Mouse (Mus musculus) CD8-positive naive resting alpha-beta T cell, adult 57 days (primary cell): ENCODE data around the gene Selenoo. TPM values are rescaled to one million over a fixed set of nuclear protein-coding genes. Genes with fewer than 3 reads are reported as not detected.

Experiments used
- total RNA-seq: library from RNA; stranded (reverse); gene quantifications from one replicate; pipeline ENCODE4 v1.2.4, GENCODE M21; 2023

Selenoo gene
- 22.8 TPM for total RNA-seq

DNA sequence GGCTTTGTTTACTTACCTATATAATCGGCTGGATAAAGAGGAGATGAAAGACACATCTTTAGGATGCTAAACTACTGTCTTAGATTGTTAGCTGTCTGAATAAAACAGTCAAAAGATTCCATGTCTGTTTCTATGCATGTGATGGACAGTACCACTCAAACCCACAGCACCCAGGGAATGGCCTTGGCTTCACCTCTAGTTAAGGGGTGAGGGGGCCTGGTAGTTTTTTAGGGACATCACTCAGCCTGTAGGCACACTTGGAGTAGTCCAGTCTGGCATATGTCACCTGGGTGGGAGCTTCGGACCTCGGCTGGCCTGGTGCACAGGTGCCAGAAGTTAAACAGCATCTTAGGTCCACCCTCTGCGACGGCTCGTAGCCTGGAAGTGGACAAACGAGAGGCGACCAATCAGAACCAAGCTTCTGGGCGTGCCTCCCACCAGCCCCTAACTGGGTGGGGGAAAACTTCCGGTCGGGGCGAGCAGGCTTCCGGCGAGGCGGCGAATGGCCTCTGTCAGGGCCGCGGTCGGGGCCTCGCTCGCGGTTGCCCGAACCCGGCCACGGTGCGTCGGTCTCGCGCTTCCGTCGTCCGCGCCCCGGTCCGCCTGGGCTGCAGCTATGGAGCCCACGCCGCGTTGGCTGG lies at the start of gene Selenoo:
TSS of gene Selenoo (plus strand) at position 478 of the 641 bp plus-strand sequence.

DNA sequence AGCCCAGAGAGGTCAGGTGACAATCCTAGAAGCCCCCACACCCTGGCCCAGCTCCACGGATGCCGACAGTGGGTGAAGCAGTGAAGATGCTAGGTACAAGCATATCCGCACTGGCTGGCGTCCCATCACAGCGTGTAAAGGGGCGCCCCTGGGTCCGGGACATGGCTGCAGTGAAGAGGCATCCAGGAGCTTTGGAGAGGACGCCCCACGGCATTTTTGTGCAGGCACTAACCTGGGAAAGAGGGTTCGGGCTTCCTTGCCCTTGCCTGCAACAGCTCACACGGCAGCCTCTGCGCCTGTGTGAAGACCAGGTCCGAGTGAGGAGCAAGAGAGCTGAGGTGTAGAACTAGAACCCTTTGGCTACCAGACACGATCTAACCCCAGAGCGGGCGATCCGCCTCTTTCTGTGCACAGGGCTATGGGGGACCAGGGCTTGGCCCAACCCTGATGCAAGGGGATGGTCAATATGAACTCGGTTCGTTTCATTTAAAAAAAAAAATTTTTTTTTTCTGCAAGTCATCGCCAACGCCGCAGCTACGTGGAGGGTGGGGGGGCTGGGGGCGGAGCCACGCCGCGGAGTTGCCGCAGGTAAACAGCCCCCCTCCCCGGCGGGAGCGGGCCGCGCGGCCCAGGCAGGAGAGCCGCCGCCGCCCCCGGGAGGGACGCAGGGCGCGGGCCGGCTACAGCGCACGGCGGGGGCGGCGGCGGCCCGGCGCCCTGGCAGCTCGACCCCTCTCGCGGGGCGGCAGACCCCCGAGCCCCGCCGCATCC lies 29.5 kb upstream of the Selenoo start, which contains the start of gene Panx2:
TSS of gene Panx2 (plus strand) at position 574 of the 771 bp plus-strand sequence.

DNA sequence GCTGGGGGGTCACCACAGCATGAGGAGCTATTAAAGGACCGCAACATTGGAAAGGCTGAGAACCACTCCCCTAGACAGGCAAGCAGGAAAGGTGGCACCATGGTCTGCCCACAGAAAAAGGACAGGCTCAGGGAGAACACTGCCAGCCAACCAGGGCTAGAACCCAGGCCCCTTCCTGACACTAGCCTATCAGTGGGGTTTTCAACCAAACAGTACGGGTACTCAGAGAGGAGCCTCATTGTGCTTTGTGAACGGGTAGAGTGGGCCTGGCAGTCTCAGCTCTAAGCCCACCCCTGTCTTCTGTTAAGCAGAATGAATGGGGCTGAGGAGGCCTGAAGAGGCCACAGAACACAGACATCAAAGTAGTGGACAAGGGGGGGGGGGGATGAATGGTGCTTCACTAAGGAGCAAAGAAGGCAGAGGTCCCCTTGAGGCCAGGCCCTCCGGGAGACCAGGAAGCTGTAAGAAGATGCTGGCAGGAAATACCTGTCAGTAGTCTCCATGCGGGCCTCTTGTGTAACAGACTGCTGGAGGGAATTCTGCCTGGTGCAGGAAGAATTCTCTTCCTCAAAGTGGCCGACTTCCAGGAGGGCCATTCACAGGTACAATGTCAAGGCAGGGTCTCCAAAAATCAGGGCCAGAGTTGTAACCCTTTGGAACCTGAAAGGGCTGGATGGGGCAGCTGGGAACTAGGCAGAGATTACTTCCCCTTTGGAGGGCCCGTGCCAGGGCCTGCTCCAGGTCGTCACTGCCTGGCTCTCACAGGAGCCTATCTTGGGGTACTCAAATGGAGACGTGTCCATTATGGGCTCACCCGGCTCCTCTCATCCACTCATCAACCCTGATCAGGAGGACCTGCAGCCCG lies 14.0 kb upstream of the Selenoo start, which contains the start of gene Trabd:
TSS of gene Trabd (plus strand) at position 512 of the 865 bp plus-strand sequence.

DNA sequence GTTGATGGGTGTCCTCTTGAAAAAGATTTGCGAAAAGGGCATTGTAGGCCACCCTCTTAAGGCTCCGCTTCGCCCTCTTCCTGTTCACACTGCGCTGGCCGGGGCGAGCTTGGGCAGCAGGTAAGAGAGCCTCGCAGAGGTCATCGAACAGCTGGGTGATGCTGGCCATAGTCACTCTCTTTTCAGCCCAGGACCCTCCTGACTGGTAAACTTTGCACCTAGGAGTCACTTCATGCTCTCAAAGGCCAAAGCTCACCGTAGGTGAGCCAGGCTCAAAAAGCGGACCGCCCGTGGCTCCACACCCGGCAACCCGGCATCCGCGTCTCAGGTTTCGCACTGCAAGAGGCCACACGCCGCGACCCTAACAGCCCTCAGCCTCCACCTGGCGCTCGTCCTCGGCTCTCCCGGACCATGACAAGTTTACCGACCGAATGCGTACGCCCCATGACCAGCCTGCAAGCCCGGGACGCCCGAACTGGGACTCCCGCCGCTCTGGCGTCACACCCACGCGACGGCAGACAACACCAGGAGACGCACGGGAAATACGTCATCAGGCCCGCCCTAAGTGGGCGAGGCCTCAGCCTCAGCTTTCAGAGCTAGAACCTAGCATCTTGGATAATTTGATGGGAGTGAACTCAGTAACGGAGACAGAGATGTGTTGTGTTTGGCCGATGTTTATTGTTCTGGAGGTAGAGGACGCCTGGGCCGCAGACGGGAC lies 33.9 kb downstream of the Selenoo start, which contains the start of gene Tubgcp6:
TSS of gene Tubgcp6 (minus strand) at position 464 of the 718 bp plus-strand sequence.

DNA sequence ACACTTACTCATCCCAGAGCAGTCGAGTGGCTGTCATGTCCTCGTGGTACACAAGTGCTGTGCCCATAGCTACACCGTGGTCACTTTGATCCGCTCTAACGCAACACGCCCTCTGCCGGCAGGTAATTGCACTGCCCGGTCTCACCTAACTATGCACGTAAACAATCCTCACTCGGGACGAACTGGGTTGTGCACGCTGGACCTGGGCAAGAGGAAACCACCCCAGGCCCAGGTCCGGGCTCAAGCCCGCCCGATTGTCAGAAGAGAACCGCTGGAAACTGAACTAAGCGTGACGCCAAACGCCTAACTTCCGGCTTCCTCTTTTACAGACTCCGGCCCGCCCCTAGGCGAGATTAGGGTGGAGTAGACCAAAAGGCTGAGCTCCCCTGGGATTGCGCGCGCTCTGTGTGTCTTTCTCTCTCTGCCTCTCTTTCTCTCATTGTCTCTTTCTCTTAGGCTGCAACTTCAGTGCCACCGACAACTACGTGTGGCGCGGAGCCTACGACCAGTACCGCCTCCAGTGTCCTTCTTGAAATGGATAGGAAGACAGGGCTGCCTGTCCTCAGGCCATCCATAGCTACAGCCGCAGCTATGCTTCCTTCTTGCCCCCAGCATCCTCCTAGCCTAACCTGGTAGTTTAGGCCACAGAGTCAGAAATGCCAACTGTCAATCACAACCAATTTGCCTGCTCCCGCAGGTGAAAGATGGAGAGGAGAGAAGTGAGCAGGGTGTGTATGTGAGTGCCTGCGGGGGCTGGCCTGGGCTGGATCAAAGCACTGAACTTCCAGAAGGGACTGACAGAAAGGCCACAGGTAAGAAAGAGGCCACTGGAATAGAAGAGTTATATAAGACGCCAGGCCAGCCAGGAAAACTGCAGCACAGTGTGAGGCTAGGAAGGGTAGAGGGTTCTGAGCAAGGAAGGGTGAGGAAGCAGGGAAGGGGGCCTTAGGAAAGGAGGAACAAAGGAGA lies 39.8 kb downstream of the Selenoo start, which contains the start of gene Hdac10:
TSS of gene Hdac10 (minus strand) at position 319 of the 969 bp plus-strand sequence.

DNA sequence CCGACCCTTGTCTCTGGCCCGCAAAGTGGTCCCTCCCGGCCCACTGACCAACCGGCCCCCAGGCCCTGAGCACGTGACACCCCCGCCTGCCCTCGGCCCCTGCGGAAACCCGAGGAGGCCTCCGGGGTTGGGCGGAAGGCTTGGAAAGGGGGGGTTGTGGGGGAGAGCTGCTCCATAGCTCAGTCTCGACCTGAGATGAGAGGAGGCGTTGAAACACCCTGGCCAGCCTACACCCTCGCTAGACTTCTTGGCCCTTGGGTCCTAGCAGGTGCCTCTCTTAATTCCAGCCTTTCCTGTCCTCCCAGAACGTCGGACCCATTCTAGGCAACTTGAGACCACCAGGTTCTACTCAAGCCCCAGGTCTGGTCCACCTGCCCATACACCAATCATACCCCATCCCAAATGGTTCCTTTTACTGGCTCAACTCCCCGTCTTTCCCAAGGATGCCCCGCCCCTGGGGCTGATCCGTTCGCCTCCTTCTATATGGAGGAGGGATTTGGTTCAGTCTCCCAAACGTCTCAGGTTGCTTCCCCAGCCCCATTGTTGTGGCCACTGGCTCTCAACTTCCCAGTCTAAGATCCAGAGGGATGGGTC lies 51.9 kb downstream of the Selenoo start, which contains the start of gene Mapk12:
TSS of gene Mapk12 (minus strand) at position 45 of the 594 bp plus-strand sequence.

DNA sequence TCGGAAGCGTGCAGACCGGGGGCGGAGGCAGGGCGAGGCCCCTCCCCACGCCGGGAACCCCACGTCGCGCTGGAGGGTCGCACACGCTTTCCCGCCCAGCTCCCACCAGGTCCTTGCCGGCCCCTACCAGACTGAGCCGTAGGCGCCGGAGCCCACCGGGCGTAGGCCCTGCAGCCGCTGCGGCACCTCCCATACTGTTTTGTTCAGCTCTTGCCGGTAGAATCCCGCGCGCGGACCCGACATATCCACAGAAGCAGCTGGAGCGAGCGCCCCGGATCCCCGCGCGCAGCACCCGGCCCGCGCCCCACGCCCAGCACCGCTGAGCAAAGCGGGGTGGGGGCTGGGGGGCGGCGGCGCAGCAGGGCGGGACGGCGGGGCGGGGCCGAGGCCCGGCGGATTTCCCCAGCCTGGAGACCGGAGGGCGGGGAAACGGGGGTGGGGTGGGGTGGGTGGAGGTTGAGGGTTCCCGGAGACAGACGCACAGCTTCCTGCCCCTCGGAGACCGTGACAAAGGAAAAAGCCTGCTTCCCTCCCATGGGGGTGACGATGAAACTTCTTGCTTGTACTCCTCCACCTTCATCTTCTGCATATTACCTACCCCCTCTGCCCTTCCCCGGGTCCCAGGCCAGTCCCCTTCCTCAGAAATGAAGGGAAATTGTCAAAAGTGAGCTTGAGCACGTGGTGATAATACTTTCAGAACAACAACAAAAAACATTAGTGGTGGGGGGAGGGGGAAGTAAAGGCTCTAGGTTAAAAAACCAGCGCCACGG lies 60.6 kb downstream of the Selenoo start, which contains the start of gene Mapk11:
TSS of gene Mapk11 (minus strand) at position 358 of the 770 bp plus-strand sequence.

Other genes with a start within 250 kb of the Selenoo start
- gene Pim3, start 226.9 kb upstream of the Selenoo start, total RNA-seq: 67.4 TPM
- gene Ttll8, start 134.7 kb upstream of the Selenoo start, total RNA-seq: not detected
- gene Mlc1, start 110.1 kb upstream of the Selenoo start, total RNA-seq: not detected
- not detected for gene Mov10l1, start 106.2 kb upstream of the Selenoo start, total RNA-seq
- not detected for gene Panx2, start 29.4 kb upstream of the Selenoo start, total RNA-seq
- 39.5 TPM for gene Trabd, start 14.0 kb upstream of the Selenoo start, total RNA-seq
- gene Tubgcp6, start 34.0 kb downstream of the Selenoo start, total RNA-seq: 33.7 TPM
- 13.4 TPM for gene Hdac10, start 39.6 kb downstream of the Selenoo start, total RNA-seq
- 0.37 TPM for gene Mapk12, start 51.6 kb downstream of the Selenoo start, total RNA-seq
- gene Mapk11, start 60.5 kb downstream of the Selenoo start, total RNA-seq: 7.1 TPM
- 1.8 TPM for gene Plxnb2, start 91.7 kb downstream of the Selenoo start, total RNA-seq
- 24.3 TPM for gene Dennd6b, start 107.4 kb downstream of the Selenoo start, total RNA-seq
- 38.3 TPM for gene Ppp6r2, start 122.5 kb downstream of the Selenoo start, total RNA-seq
- gene Sbf1, start 226.2 kb downstream of the Selenoo start, total RNA-seq: 424 TPM
- gene Adm2, start 233.6 kb downstream of the Selenoo start, total RNA-seq: not detected
- not detected for gene Miox, start 245.3 kb downstream of the Selenoo start, total RNA-seq